Mouse (Mus musculus): ENCODE results near the gene Rhbdd3. TPM values are rescaled to one million over a fixed set of nuclear protein-coding genes. Genes with fewer than 3 reads are reported as not detected.
"Not testable (repeated sequence)": the region's sequence is repeated elsewhere in the genome, so short reads cannot be mapped to it uniquely, and the experiment has no call there.

The Rhbdd3 gene
- total RNA-seq, 2 experiments from 2014 or later: 23.4 to 24.6 TPM

DNA sequence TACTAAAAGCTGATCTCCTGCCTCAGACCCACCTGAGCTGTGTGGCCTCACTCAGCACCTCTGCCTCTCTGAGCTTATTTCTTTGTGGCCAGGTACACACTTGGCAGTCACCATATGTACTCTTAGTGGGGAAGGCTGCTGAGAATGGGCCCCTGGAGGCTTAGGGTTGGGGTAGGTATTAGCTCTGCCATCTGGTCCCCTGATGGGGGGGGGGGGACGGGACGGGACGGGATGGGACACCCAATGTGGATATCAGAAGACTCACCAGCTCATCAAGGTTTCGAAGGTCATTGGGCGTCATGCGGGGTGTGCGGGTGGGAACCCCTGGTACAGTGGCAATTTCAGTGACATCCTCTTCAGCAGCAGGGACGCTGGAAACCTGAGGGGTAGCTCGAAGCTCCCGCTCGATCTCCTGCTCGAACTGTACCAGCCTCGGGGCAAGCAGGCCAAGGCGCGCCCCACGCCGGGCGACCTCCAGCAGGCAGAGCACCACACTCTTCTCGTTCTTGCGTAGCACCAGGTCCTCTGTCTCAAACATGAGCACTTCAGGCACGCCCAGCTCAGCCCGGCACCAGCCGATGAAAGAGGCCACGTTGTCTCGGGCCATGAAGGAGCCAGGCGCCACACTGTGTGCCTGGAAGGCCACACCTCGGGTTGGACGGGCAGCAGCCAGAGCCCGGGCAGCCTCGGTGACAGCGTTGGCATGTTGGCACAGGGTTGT, 35.0 kb upstream of the Rhbdd3 start:
- intact Hi-C loops (cut with DNase I): loop anchor here (10.0 kb wide), 1 partner anchor 139 kb away; no protein-coding TSS in a partner anchor
- DNase-seq (ENCODE audit: extremely low spot score in 1 of 2, low spot score in 2 of 2): peak in 1 of 2 experiments; percentile 51

DNA sequence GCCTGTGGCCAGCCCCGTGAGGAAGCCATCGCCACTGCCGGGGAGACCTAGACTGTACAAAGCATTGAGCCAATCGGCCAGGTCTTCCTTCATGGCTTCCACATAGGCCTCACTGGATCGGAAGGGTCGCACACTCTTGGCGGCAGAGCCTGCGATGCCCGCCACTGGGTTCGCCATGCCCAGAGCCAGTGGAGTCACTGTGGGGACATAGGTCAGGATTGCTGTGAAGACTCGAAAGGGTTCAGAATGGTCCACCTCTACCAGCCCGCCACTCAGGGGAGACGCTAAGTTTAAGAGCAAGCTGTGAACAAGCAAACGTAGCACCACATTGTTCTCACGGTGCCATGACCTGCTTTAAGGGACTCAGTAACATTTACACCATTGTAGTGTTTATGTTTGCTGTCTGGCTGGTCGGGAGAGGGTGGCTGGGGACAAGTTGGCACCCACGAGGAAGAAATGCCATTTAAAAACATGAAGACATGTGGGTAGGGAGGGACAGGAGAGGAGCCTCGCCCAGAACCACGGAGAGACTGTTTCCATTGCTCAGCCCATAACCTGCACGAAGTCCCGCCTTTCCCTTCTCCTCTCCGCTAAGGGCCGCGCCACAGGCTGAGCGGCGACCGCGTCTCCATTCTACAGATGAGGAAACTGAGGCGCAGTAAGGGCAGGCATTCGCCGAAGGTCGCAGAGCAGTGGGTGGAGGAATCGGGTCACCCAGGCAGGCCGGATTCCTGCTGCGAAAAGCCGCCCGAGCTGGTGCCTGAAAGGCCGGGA, 34.3 kb upstream of the Rhbdd3 start:
- DNase-seq (ENCODE audit: extremely low spot score in 1 of 2, low spot score in 2 of 2): no peak
- intact Hi-C loops (cut with DNase I): loop anchor here (10.0 kb wide), 1 partner anchor 140 kb away; no protein-coding TSS in a partner anchor

- peak in 1 of 2 experiments; percentile 94 for DNase-seq (ENCODE audit: extremely low spot score in 1 of 2, low spot score in 2 of 2)
- intact Hi-C loops (cut with DNase I): loop anchor here (10.0 kb wide), 1 partner anchor 140 kb away; no protein-coding TSS in a partner anchor
Measured at GRCm38 (mm10) chr11:5065056-5065821, 33.5 kb upstream of the Rhbdd3 start, which contains the start of gene Gas2l1. Gene Gas2l1, minus strand, starts transcription at chr11:5065327.

DNA sequence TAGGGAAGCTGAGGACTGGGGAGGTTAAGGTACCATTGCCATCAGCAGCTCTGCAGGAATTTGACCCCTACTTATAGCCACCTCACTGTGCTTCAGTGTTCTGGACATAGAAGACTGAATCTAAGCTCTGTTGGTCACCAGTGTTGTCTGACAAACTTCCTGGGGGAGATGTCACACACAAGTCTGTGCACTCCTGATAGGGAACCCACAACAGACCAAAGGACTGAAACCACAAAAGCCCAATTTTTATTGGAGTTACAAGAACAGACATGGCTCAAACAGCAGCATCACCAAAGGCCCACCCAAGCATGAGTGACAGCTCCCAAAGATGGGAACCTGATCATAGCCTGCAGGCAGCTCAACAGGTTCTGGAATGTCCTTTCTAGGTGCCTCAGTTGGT, 31.7 kb upstream of the Rhbdd3 start:
- intact Hi-C loops (cut with DNase I): loop anchor here (10.0 kb wide), 1 partner anchor 142 kb away; no protein-coding TSS in a partner anchor
- DNase-seq (ENCODE audit: extremely low spot score in 1 of 2, low spot score in 2 of 2): no peak

DNA sequence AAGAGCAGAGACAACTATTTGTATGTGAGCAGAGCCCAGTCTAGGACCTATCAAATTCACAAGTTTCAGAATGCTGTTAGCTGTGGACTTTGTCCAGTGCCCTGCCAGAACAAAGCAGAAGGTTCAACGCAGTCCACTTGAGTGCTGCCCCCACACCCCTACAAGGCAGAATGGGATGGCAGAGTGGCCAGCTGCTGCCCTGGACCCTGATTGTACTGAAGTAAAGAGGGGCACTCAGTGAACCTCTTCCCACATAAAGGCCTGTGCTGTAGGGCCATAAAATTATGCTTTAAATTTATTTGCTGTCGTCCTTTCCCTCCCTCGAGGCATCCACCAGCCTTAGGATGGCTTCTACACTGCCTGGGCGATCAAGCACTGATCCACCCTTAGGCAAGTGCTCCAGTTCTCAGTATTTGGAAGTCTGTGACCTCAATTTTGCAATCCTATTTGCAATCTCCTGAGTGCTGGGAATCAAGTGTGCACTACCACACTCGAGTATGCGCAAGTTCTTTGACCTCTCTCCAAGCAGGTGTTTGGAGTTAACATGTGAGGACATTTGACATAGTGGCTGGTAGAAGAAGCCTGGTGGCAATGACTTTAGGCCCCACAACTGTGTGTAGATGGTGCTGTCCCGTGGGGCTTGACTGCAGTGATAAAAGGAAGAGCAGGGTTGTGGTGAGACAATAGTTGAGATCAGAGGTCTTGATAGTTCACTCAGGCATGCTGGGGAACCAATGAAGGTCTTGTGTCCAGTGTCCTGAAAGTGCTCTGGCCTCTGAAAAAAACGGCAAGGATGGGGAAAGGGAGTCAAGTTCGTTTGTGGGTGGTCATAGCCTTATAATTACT, 30.4 kb upstream of the Rhbdd3 start:
- intact Hi-C loops (cut with DNase I): loop anchor here (10.0 kb wide), 1 partner anchor 144 kb away; no protein-coding TSS in a partner anchor
- no peak for DNase-seq (ENCODE audit: extremely low spot score in 1 of 2, low spot score in 2 of 2)

DNA sequence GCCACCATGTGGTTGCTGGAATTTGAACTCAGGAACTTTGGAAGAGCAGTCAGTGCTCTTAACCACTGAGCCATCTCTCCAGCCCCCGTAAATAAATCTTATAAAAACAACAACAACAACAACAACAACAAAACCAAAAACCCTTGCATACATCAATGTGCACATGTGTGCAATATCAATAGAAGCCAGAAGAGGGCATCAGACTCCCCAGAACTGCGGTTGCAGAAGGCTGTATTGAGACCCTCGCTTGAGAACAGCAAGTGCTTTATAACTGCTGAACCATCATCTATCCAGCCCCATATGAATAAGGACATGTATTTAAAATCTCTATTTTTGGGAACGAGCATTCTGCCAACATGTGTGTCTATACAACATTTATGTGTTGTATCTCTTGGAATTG, 23.8 kb upstream of the Rhbdd3 start:
- DNase-seq (ENCODE audit: extremely low spot score in 1 of 2, low spot score in 2 of 2): no peak
- intact Hi-C loops (cut with DNase I): no loop called here

- intact Hi-C loops (cut with DNase I): no loop called here
- no peak for DNase-seq (ENCODE audit: extremely low spot score in 1 of 2, low spot score in 2 of 2)
Measured at GRCm38 (mm10) chr11:5075760-5076159, 23.0 kb upstream of the Rhbdd3 start.

DNA sequence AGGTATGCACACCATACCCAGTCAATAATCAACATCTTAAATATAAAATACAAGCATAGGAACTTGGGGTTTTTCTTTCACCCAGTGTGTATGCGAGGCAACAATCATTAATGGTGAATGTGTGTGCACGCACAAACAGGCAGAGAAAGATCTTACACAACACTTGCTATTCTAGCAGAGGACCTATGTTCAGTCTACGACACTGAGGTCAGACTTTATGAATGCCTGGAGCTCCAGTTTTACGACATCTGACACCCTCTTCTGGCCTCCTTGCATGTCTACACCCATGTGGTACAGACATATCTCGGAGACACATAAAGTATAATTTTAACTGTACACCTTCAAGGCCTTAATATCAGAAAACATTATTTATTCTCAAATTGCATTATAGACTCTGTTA, 21.9 kb upstream of the Rhbdd3 start:
- DNase-seq (ENCODE audit: extremely low spot score in 1 of 2, low spot score in 2 of 2); intact Hi-C loops (cut with DNase I): not testable (repeated sequence)

DNA sequence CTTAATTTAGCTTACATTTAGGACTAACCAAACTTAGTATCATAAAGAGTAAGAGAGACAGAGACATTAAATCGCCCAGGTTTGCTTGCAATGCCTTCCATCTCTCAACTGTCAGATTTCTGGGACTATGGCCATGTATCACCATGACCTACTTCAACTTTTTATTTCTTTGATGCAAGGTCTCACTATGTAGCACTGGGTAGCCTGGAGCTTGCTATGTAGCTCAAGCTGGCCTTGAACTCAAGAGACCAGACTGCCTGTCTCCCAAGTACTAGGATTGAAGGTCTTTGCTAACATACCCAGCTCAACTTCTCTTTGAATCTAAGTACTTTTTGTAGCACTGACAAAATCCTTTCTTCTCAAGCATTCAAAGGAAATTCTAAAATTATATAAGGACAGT, 9.6 kb upstream of the Rhbdd3 start:
- no peak for DNase-seq (ENCODE audit: extremely low spot score in 1 of 2, low spot score in 2 of 2)
- intact Hi-C loops (cut with DNase I): no loop called here

- no peak for DNase-seq (ENCODE audit: extremely low spot score in 1 of 2, low spot score in 2 of 2)
- intact Hi-C loops (cut with DNase I): no loop called here
Measured at GRCm38 (mm10) chr11:5091706-5092105, 7.0 kb upstream of the Rhbdd3 start.

DNA sequence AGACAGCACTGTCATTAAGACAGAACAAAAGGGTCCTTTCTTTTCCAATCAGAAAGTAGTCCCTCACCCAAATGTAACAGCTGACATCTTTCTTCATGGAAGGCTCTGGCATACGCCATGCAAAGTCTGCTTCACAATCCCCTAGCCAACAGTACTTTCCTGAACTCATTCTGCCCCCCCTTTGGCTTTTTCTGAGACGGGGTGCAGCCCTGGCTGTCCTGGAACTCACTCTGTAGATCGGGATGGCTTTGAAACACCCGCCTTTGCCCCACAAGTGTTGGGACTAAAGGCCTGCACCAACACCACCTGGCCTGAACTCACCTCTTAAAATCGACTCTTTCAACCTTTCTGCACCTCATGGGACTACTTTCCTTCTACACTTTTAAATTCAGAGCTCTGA, 2.8 kb upstream of the Rhbdd3 start:
- intact Hi-C loops (cut with DNase I): no loop called here
- DNase-seq (ENCODE audit: extremely low spot score in 1 of 2, low spot score in 2 of 2): no peak

DNA sequence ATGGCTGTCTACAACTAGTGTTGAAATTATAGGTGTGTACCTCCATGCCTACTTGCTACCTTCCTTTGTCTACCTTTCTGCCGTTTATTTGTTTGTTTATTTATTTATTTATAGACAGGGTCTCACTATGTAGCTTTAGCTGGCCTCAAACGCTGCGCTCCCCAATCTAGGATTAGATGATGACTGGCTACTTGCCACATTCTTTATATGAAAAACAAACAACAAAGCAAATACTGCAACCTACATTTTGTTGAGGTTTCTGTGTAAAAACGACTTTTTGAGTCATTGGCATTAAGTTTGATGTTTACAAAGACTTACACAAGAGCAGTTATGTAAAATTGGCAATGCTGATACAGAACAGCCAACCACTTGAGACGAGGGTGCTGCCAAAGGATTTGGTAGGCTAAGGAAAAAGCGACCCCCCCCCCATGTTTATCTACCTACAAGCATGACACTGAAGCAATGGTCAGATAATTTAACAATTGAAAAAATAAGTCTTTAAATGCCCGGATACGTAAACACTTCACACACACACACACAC, 2.2 kb upstream of the Rhbdd3 start:
- DNase-seq (ENCODE audit: extremely low spot score in 1 of 2, low spot score in 2 of 2): no peak
- intact Hi-C loops (cut with DNase I): no loop called here

GRCm38 (mm10) chr11:5098035-5098735, 541 bp upstream of the Rhbdd3 start:
- intact Hi-C loops (cut with DNase I): no loop called here
- DNase-seq (ENCODE audit: extremely low spot score in 1 of 2, low spot score in 2 of 2): peak in 1 of 2 experiments; percentile 42

- intact Hi-C loops (cut with DNase I): no loop called here
- DNase-seq (ENCODE audit: extremely low spot score in 1 of 2, low spot score in 2 of 2): peak; percentile 75 to 89
Measured at GRCm38 (mm10) chr11:5099576-5100183, 954 bp downstream of the Rhbdd3 start.

DNA sequence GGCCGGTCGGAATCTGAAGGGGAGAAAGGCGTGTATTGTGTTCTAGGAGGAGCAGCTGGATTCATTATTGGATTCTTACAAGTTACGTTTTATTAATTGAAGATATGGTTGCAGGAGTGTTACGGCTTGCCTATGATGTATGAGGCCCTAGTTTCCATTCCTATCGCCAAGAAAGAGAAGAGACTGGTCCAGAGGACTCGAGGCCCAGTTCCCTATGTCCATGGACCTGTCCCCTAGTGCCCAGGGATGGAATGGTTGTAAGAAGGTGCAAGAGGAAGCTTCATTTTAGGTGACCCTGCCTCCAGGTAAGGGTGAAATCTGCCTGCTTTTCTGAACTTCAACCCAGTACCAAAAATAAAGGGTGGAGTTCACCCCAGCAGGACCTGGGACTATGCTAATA, 1.6 kb downstream of the Rhbdd3 start:
- intact Hi-C loops (cut with DNase I): no loop called here
- DNase-seq (ENCODE audit: extremely low spot score in 1 of 2, low spot score in 2 of 2): no peak

DNA sequence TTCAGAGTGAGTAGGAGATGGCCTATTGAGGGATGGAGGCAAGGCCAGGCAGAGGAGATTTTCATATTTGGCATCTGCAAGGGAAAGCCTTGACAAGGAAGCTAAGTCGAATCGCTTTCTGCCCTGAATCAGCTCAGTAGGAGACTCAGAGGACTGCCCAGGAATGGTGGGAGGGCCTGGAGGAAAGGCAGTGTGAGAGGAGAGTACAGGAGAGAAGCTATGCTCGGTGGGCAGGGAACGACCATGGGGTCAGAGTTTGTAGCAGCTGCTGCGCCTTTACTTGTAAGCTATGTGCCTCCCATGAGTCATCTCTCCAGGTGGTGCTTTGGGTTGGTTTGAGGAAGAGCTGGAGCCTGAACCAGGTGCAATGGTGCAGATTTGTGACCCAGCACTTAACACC, 2.1 kb downstream of the Rhbdd3 start:
- intact Hi-C loops (cut with DNase I): no loop called here

GRCm38 (mm10) chr11:5101641-5102040, 2.9 kb downstream of the Rhbdd3 start:
- intact Hi-C loops (cut with DNase I): no loop called here
- DNase-seq (ENCODE audit: extremely low spot score in 1 of 2, low spot score in 2 of 2): no peak

More for the DNA sequence above, 2.1 kb downstream of the Rhbdd3 start:
- peak in 1 of 2 experiments; percentile 35 for DNase-seq (ENCODE audit: extremely low spot score in 1 of 2, low spot score in 2 of 2)

Measured in left cerebral cortex, postnatal 10 days (tissue).